Mouse (Mus musculus) layer of hippocampus, postnatal 14 days (tissue): ENCODE measurements at regions not wholly inside any gene's neighbourhood (a gene's known extent, or its start where the extent isn't known, plus 50 kb on each side); places are given as distances from the start of the nearest gene placed in this dataset.

ENCODE experiments used
- DNase-seq, 2 experiments: peaks; one replicate each; pipeline ENCODE4 v3.0.0; 2021 to 2022; ENCODE audit warnings: low spot score in 2 of 2, mixed read lengths in 1 of 2
- microRNA-seq, 2 experiments: library from miRNA; unstranded; fragments of <30 nt; microRNA quantifications; one replicate each; pipeline ENCODE4 v1.2.0; 2021

DNA sequence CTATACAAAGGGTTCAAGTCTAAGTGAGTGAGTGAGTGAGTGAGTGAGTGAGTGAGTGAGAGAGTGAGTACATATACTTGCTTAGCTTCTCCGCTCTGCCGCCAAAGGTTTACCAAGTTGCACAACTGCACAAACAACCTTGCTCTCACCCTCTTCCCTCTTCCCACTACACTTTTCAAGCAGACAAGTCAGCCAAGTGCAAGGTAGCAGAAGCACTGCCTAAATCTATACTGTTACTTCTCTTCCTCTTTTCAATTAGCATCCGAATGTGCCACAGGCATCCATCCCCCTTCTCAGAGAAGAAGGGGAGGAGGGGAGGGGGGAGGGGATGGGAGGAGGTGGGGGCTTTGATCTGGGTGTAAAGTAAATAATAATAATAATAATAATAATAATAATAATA, 80.4 kb upstream of the Paip1 start:
- DNase-seq, result no peak

DNA sequence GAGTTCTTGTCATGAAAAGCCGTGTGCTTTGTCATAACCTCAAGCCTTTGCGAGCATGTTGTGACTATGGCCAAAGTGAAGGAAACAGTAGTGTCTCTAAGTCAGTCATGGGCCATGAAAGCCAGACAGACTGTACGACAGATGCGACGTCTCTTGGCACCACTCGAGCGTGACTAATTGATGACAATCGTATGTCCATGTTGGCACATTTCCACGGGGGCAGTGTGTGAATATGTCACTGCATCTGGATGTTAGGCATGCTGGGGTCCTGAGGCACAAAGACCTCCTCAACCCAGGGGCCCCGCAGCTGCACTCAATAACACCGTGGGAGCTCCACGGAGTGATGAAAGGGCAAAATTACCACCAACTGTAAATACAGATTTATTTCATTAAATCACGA, 77.1 kb upstream of the Paip1 start:
- DNase-seq, result peak; percentile 41 to 52

DNA sequence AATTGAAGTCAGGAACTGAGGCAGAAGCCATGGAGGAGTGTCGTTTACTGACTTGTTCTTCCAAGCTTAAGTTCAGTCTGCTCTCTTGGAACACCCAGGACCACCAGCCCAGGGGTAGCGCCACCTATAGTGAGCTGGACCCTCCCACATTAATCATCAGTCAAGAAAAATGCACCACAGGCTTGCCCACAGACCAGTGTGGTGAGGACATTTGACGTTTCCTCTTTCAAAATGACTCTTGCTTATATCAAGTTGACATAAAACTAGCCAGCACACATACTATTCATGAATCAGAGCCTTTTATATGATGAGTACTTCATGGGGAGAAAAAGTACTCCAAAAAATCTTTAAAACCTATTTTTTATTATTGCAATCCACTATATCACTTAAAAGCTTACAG, 69.7 kb upstream of the Paip1 start:
- no peak for DNase-seq

DNA sequence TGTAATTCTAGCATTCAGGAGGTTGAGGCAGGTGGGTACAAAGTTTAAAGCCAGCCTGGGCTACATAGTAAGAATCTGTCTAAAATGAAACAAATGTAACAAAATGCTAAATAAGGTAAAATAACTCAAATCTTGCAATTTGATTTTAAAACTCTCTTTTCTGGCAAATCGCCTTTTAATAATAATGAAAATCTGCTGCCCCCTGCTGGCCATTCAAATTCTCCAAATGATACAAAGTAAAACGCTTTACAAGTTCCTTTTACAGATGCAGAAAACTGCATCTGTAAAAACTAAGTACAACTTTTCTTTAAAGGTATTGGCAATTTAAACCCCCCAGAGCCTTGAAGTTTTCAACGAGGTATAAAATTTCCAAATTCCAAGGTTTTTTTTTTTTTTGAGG, 65.0 kb upstream of the Paip1 start:
- peak; percentile 26 to 39 for DNase-seq

DNA sequence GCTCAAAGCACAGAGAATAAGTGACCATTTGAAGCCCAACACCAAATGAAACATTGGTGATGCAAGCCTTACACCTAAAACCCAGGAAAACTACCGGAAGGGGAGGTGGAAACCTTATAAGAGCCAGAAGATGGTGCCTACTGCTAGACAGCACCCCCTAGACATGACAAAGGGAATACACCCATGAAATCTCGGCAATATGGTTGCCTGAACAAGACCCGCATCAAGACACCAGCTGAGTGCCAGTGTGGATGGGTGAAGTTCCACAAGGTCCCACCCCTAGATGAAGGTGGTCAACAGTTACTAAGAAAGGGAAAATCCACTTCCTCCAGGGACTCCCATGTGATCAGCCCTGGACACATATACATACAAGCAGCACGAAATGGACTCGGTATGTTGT, 64.2 kb upstream of the Paip1 start:
- no peak for DNase-seq

DNA sequence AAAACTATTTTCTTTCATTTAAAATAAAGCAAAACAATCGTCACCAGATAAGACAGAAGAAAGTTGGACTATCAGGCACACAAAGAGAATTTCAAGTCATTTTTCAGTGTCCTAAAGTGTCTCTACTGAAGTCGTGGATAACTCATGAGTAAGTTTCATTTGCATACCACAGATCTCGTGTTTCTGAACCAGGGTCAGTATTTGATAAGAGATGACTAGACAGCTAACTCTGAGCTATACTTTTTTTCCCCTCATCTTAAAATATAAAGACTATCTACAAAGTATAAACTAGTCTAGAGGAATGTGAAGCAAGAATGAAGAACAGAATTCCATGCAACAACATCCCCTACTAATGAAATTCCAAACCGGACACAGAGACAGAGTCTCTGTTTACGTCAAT, 60.9 kb upstream of the Paip1 start:
- no peak for DNase-seq

DNA sequence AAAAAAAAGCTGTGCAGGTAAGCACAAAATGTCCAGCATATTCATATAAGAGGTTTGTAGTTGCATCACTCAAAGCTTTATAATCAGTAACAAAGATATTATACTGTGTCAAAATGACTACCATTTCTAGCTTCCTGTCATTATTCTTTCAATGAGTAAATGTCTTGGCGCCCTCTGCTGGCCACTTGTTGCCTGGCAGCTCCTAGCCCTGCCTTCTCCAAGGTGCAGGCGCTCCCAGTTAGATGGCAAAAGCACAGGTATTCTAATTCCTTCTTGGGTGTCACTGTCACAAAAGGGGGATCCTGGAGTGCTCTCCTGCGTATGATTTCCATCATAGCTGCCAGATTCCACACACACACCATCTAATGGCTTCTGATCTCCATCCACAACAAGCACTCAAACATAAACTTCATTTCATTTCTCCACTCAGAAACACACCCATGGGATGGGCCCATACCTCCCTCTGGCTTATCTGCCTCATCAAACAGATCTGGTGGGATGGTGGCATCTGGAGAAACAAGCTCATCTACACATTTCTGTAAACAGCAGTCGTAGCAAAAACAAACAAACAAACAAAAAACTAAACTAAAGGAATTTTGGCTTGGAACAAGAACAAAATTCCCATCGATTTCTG, 49.9 kb upstream of the Paip1 start:
- peak; percentile 67 to 74 for DNase-seq

Small RNA genes in the stretch of these regions (microRNA-seq; reads per million reads assigned to microRNA genes)
- gene Gm44488, result 0 reads per million in 2 experiments
